Mouse (Mus musculus) right cerebral cortex, postnatal 36 days (tissue): Measurements from ENCODE around the gene Wipf3.

Experiments
- DNase-seq, 2 experiments: peaks; one replicate each; pipeline ENCODE4 v3.0.0; 2022; ENCODE audit warnings: low spot score in 2 of 2, mixed read lengths in 1 of 2

The Wipf3 gene

GRCm38 (mm10) chr6:54475926-54476667 is 46.7 kb downstream of the Wipf3 start:
- peak; percentile 70 to 88 for DNase-seq

GRCm38 (mm10) chr6:54478646-54479324 is 49.4 kb downstream of the Wipf3 start:
- DNase-seq = no peak

- DNase-seq = no peak
Observed at GRCm38 (mm10) chr6:54481390-54482112, 52.1 kb downstream of the Wipf3 start.

- no peak for DNase-seq
Observed at GRCm38 (mm10) chr6:54485000-54485399, 55.6 kb downstream of the Wipf3 start.

GRCm38 (mm10) chr6:54485435-54485901 is 56.1 kb downstream of the Wipf3 start:
- DNase-seq = no peak

- no peak for DNase-seq
Observed at GRCm38 (mm10) chr6:54485973-54486569, 56.7 kb downstream of the Wipf3 start.

GRCm38 (mm10) chr6:54491074-54491473 is 61.7 kb downstream of the Wipf3 start:
- no peak for DNase-seq

GRCm38 (mm10) chr6:54494097-54494496 is 64.7 kb downstream of the Wipf3 start:
- DNase-seq = no peak

GRCm38 (mm10) chr6:54494612-54495398 is 65.4 kb downstream of the Wipf3 start:
- no peak for DNase-seq

GRCm38 (mm10) chr6:54496214-54496613 is 66.8 kb downstream of the Wipf3 start:
- DNase-seq = no peak

GRCm38 (mm10) chr6:54502661-54503115 is 73.3 kb downstream of the Wipf3 start:
- no peak for DNase-seq

GRCm38 (mm10) chr6:54506318-54506717 is 76.9 kb downstream of the Wipf3 start:
- no peak for DNase-seq

- no peak for DNase-seq
Observed at GRCm38 (mm10) chr6:54507002-54507401, 77.6 kb downstream of the Wipf3 start.

- DNase-seq = no peak
Observed at GRCm38 (mm10) chr6:54507808-54508207, 78.4 kb downstream of the Wipf3 start.

GRCm38 (mm10) chr6:54508256-54508793 is 78.9 kb downstream of the Wipf3 start:
- DNase-seq = no peak

- no peak for DNase-seq
Observed at GRCm38 (mm10) chr6:54509264-54509663, 79.9 kb downstream of the Wipf3 start.

- no peak for DNase-seq
Observed at GRCm38 (mm10) chr6:54512256-54512655, 82.9 kb downstream of the Wipf3 start.

- no peak for DNase-seq
Observed at GRCm38 (mm10) chr6:54516512-54517134, 87.2 kb downstream of the Wipf3 start.

GRCm38 (mm10) chr6:54518758-54519157 is 89.4 kb downstream of the Wipf3 start:
- DNase-seq = no peak

- DNase-seq = no peak
Observed at GRCm38 (mm10) chr6:54528666-54529065, 99.3 kb downstream of the Wipf3 start.
